Mouse (Mus musculus): ENCODE data around the gene Cpt1b. TPM values are rescaled to one million over a fixed set of nuclear protein-coding genes. Genes with fewer than 3 reads are reported as not detected.

The Cpt1b gene
- 100 to 1,000 TPM; 204 to 222 TPM for total RNA-seq (2021)
- long read RNA-seq, experiment 1, transcript Cpt1b-201 (19 exons, 2,895 nt): major isoform, 217 of 274 reads
- long read RNA-seq, experiment 1, partial matches to known transcripts: 40 of 274 reads
- long read RNA-seq, experiment 1, other reads (novel, unspliced or antisense): 17 of 274 reads
- long read RNA-seq, experiment 2, transcript Cpt1b-201 (19 exons, 2,895 nt): major isoform, 167 of 214 reads
- long read RNA-seq, experiment 2, partial matches to known transcripts: 31 of 214 reads
- long read RNA-seq, experiment 2, other reads (novel, unspliced or antisense): 16 of 214 reads

GRCm38 (mm10) chr15:89425711-89426121 is at the start of gene Cpt1b:
TSS of gene Cpt1b (minus strand) at chr15:89425863.
- peak; percentile 53 for DNase-seq

GRCm38 (mm10) chr15:89475293-89475600 is 49.6 kb upstream of the Cpt1b start:
- no peak for DNase-seq

GRCm38 (mm10) chr15:89474596-89475292 is 49.1 kb upstream of the Cpt1b start:
- no peak for DNase-seq

- no peak for DNase-seq
Measured at GRCm38 (mm10) chr15:89473921-89474320, 48.3 kb upstream of the Cpt1b start.

- no peak for DNase-seq
Measured at GRCm38 (mm10) chr15:89473370-89473769, 47.7 kb upstream of the Cpt1b start.

GRCm38 (mm10) chr15:89471476-89471875 is 45.8 kb upstream of the Cpt1b start:
- no peak for DNase-seq

GRCm38 (mm10) chr15:89468577-89468976 is 42.9 kb upstream of the Cpt1b start:
- DNase-seq: no peak

GRCm38 (mm10) chr15:89465052-89465451 is 39.4 kb upstream of the Cpt1b start:
- no peak for DNase-seq

- DNase-seq: no peak
Measured at GRCm38 (mm10) chr15:89463334-89464235, 37.9 kb upstream of the Cpt1b start.

- DNase-seq: no peak
Measured at GRCm38 (mm10) chr15:89462176-89462575, 36.5 kb upstream of the Cpt1b start.

GRCm38 (mm10) chr15:89461321-89461720 is 35.7 kb upstream of the Cpt1b start:
- no peak for DNase-seq

- no peak for DNase-seq
Measured at GRCm38 (mm10) chr15:89460298-89460697, 34.6 kb upstream of the Cpt1b start.

- DNase-seq: no peak
Measured at GRCm38 (mm10) chr15:89459821-89460220, 34.2 kb upstream of the Cpt1b start.

GRCm38 (mm10) chr15:89458942-89459341 is 33.3 kb upstream of the Cpt1b start:
- DNase-seq: no peak

GRCm38 (mm10) chr15:89455642-89456041 is 30.0 kb upstream of the Cpt1b start:
- DNase-seq: no peak

- no peak for DNase-seq
Measured at GRCm38 (mm10) chr15:89454857-89455256, 29.2 kb upstream of the Cpt1b start.

GRCm38 (mm10) chr15:89453865-89454478 is 28.3 kb upstream of the Cpt1b start, which contains the start of gene Mapk8ip2:
TSS of gene Mapk8ip2 (plus strand) at chr15:89453913.
- DNase-seq: no peak

- DNase-seq: peak; percentile 75
Measured at GRCm38 (mm10) chr15:89452906-89453864, 27.5 kb upstream of the Cpt1b start.

GRCm38 (mm10) chr15:89442486-89443070 is 16.9 kb upstream of the Cpt1b start:
- DNase-seq: no peak

GRCm38 (mm10) chr15:89435878-89436277 is 10.2 kb upstream of the Cpt1b start:
- no peak for DNase-seq

GRCm38 (mm10) chr15:89434136-89434535 is 8.5 kb upstream of the Cpt1b start:
- DNase-seq: no peak

Measured in gastrocnemius, postnatal 10 days (tissue).